Mouse (Mus musculus): ENCODE data around the gene Cwf19l1. TPM values are rescaled to one million over a fixed set of nuclear protein-coding genes. Genes with fewer than 3 reads are reported as not detected.
"Not testable (repeated sequence)": the region's sequence is repeated elsewhere in the genome, so short reads cannot be mapped to it uniquely, and the experiment has no call there.

Cwf19l1 gene
- polyA plus RNA-seq, 2 experiments = 25.2 to 29.6 TPM

DNA sequence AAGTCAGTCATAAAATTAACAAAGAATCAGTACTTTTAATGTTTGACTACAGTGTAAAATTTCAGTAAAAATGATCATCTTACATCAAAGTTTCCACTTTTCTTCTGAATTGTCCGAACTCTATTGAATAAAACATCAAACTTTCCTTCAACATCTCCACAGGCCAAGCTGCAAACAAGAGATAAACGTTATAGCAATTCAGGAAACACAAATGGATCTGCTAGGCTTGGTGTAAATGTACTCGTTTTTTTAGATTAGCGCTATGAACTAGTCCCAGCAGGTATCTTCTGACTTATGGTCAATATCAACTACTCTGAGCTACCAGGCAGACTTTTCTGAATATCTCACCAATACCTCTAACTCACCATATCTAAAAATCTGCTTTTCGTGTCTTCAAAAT lies 2.8 kb downstream of the Cwf19l1 start:
- Histone ChIP-seq H3K4me2 (replicated peaks; ENCODE audit: low read depth, low read length, severe bottlenecking) (no peak overlapping the region), H3K36me3 (ENCODE audit: control insufficient read depth, insufficient read depth, low read length) (peaks cover 42% of the 10 kb centered on the region)

DNA sequence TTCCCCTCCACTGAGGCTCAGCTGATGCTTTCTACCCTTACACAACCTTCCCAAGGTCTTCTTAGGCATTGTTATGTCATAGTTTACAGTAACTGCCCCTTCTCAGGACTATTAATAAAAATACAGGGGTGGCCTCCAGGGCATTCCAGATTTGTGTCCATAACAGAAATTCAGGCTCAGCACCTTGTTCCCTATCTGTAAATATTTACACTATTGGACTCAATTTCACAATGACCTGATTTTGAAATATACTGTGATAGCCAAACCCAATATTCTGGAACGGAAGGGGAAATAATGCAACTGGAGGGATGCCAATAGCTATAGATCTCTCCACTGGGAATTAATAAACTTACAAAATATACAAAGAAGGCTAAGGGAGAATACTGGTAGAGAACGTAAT lies 7.1 kb downstream of the Cwf19l1 start:
- H3K9me3 ChIP-seq (ENCODE audit: control insufficient read depth, low read length) = no peaks in the 10 kb centered on the region
- ATAC-seq (ENCODE audit: low FRiP score, low read depth) (no peak), DNase-seq (ENCODE audit: low spot score) (no peak)
- no peak overlapping the region for H3K4me3 ChIP-seq (replicated peaks; ENCODE audit: low read length)
- no peak overlapping the region for H3K9ac ChIP-seq (ENCODE audit: low read depth, low read length, severe bottlenecking)
- no peak for TF ChIP-seq POLR2A (IDR thresholded peaks at IDR 0.05; ENCODE audit: borderline replicate concordance, extremely low read depth, insufficient read depth, insufficient read length)
- no peaks in the 10 kb centered on the region for H3K4me1 ChIP-seq (ENCODE audit: control insufficient read depth, insufficient read depth, low read length)
- H3K36me3 ChIP-seq (ENCODE audit: control insufficient read depth, insufficient read depth, low read length) = peaks cover 72% of the 10 kb centered on the region
- 77% methylated on average over 2 of the region's 2 CpGs for WGBS
- H3K27me3 ChIP-seq (ENCODE audit: control insufficient read depth, insufficient read depth, low read length) = no peaks in the 10 kb centered on the region
- H3K4me2 ChIP-seq (replicated peaks; ENCODE audit: low read depth, low read length, severe bottlenecking) = no peak overlapping the region
- H3K27ac ChIP-seq (replicated peaks; ENCODE audit: low read depth, low read length) = no peak overlapping the region

More for the DNA sequence above, 2.8 kb downstream of the Cwf19l1 start:
- no peak for DNase-seq (ENCODE audit: low spot score)
- Histone ChIP-seq H3K9me3 (ENCODE audit: control insufficient read depth, low read length) (no peaks in the 10 kb centered on the region), H3K4me1 (ENCODE audit: control insufficient read depth, insufficient read depth, low read length) (no peaks in the 10 kb centered on the region), H3K27me3 (ENCODE audit: control insufficient read depth, insufficient read depth, low read length) (no peaks in the 10 kb centered on the region), H3K27ac (replicated peaks; ENCODE audit: low read depth, low read length) (no peak overlapping the region), H3K9ac (ENCODE audit: low read depth, low read length, severe bottlenecking) (no peak overlapping the region), H3K4me3 (replicated peaks; ENCODE audit: low read length) (no peak overlapping the region)
- no peak for TF ChIP-seq POLR2A (IDR thresholded peaks at IDR 0.05; ENCODE audit: borderline replicate concordance, extremely low read depth, insufficient read depth, insufficient read length)
- 90% methylated on average over 5 of the region's 5 CpGs for WGBS
- ATAC-seq (ENCODE audit: low FRiP score, low read depth) = no peak

DNA sequence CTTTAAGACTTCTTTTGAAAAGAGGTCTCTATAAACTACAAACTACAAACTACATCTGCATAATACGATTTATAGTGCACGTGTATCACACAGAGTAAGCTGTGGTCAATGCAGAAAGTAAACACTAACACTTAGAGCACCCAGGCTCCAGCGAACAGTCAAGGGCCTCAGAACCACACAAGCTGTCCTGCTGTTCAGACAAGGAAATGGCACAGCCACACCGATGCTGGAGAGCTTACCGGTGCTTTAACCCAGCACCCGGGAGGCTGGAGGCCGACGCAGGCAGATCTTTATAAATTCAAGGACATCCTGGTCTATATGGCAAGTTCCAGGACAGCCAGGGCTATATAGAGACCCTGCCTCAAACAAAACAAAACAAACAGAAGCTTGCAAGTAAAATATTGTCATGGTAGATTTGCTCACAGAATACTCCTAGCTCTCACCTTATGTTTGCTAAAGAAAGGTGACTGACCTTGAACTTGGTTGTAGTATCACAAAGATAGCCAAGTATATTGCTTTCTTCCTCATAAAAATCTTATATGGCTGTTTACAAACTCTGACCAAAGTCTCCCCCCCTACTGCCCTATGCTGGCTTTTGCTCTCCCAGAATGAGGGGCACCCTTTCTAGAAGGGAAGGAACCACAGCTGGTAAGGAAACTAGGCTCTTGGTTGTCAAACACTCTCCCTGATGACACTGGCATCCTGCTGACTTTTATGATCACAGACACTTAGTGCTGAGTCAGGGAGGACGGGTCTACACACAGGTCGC lies 7.8 kb downstream of the Cwf19l1 start:
- H3K27me3 ChIP-seq (ENCODE audit: control insufficient read depth, insufficient read depth, low read length) = no peaks in the 10 kb centered on the region
- no peak overlapping the region for H3K27ac ChIP-seq (replicated peaks; ENCODE audit: low read depth, low read length)
- H3K4me3 ChIP-seq (replicated peaks; ENCODE audit: low read length) = no peak overlapping the region
- 93% methylated on average over 10 of the region's 10 CpGs for WGBS
- DNase-seq (ENCODE audit: low spot score) (no peak), ATAC-seq (ENCODE audit: low FRiP score, low read depth) (no peak)
- no peaks in the 10 kb centered on the region for H3K9me3 ChIP-seq (ENCODE audit: control insufficient read depth, low read length)
- peaks cover 78% of the 10 kb centered on the region for H3K36me3 ChIP-seq (ENCODE audit: control insufficient read depth, insufficient read depth, low read length)
- H3K9ac ChIP-seq (ENCODE audit: low read depth, low read length, severe bottlenecking) = no peak overlapping the region
- no peak overlapping the region for H3K4me2 ChIP-seq (replicated peaks; ENCODE audit: low read depth, low read length, severe bottlenecking)
- no peaks in the 10 kb centered on the region for H3K4me1 ChIP-seq (ENCODE audit: control insufficient read depth, insufficient read depth, low read length)
- no peak for TF ChIP-seq POLR2A (IDR thresholded peaks at IDR 0.05; ENCODE audit: borderline replicate concordance, extremely low read depth, insufficient read depth, insufficient read length)

GRCm38 (mm10) chr19:44121137-44121536 lies 14.5 kb downstream of the Cwf19l1 start:
- H3K9ac ChIP-seq (ENCODE audit: low read depth, low read length, severe bottlenecking) = no peak overlapping the region
- DNase-seq (ENCODE audit: low spot score) (no peak), ATAC-seq (ENCODE audit: low FRiP score, low read depth) (no peak)
- peaks cover 79% of the 10 kb centered on the region for H3K36me3 ChIP-seq (ENCODE audit: control insufficient read depth, insufficient read depth, low read length)
- whole genome bisulfite sequencing = 89% methylated on average over 7 of the region's 7 CpGs
- H3K4me1 ChIP-seq (ENCODE audit: control insufficient read depth, insufficient read depth, low read length) = no peaks in the 10 kb centered on the region
- H3K4me3 ChIP-seq (replicated peaks; ENCODE audit: low read length) = no peak overlapping the region
- H3K27ac ChIP-seq (replicated peaks; ENCODE audit: low read depth, low read length) = no peak overlapping the region
- no peak for TF ChIP-seq POLR2A (IDR thresholded peaks at IDR 0.05; ENCODE audit: borderline replicate concordance, extremely low read depth, insufficient read depth, insufficient read length)
- H3K27me3 ChIP-seq (ENCODE audit: control insufficient read depth, insufficient read depth, low read length) = no peaks in the 10 kb centered on the region
- no peak overlapping the region for H3K4me2 ChIP-seq (replicated peaks; ENCODE audit: low read depth, low read length, severe bottlenecking)
- no peaks in the 10 kb centered on the region for H3K9me3 ChIP-seq (ENCODE audit: control insufficient read depth, low read length)

GRCm38 (mm10) chr19:44120686-44121085 lies 15.0 kb downstream of the Cwf19l1 start:
- H3K27me3 ChIP-seq (ENCODE audit: control insufficient read depth, insufficient read depth, low read length); H3K9me3 ChIP-seq (ENCODE audit: control insufficient read depth, low read length); H3K4me3 ChIP-seq (replicated peaks; ENCODE audit: low read length); DNase-seq (ENCODE audit: low spot score); ATAC-seq (ENCODE audit: low FRiP score, low read depth); H3K9ac ChIP-seq (ENCODE audit: low read depth, low read length, severe bottlenecking); H3K4me2 ChIP-seq (replicated peaks; ENCODE audit: low read depth, low read length, severe bottlenecking); H3K27ac ChIP-seq (replicated peaks; ENCODE audit: low read depth, low read length); H3K4me1 ChIP-seq (ENCODE audit: control insufficient read depth, insufficient read depth, low read length): not testable (repeated sequence)
- H3K36me3 ChIP-seq (ENCODE audit: control insufficient read depth, insufficient read depth, low read length) = peaks cover 79% of the 10 kb centered on the region
- WGBS = 98% methylated on average over 7 of the region's 9 CpGs
